Mouse (Mus musculus) midbrain, embryonic 15.5 days (tissue): ENCODE data around the gene Gm42674. TPM values are rescaled to one million over a fixed set of nuclear protein-coding genes. Genes with fewer than 3 reads are reported as not detected.

Source experiments
- ATAC-seq: fragments of 200-750 bp; cut with Nextera tagmentation; replicated peaks from 2 replicates; pipeline ENCODE4 v1.8.0; 2017; ENCODE audit warnings: moderate TSS enrichment
- H3K27ac ChIP-seq: fragments of 300-500 bp; sonication (generic); 2 replicates; pipeline ENCODE4 v1.5.1; 2015; ENCODE audit warnings: mild to moderate bottlenecking, inconsistent platforms
- H3K27me3 ChIP-seq: fragments of 300-500 bp; sonication (generic); replicated peaks from 2 replicates; pipeline ENCODE4 v1.6.1; 2015; ENCODE audit warnings: inconsistent platforms
- H3K36me3 ChIP-seq: fragments of 300-500 bp; sonication (generic); replicated peaks from 2 replicates; pipeline ENCODE4 v1.6.1; 2015; ENCODE audit warnings: inconsistent platforms
- H3K4me1 ChIP-seq: fragments of 300-500 bp; sonication (generic); 2 replicates; pipeline ENCODE4 v1.6.1; 2015; ENCODE audit warnings: inconsistent platforms
- H3K4me2 ChIP-seq: fragments of 300-500 bp; sonication (generic); 2 replicates; pipeline ENCODE4 v1.6.1; 2015; ENCODE audit warnings: inconsistent platforms, mild to moderate bottlenecking, moderate library complexity
- H3K4me3 ChIP-seq: fragments of 300-500 bp; sonication (generic); 2 replicates; pipeline ENCODE4 v1.5.1; 2015; ENCODE audit warnings: mild to moderate bottlenecking, inconsistent platforms
- H3K9ac ChIP-seq: fragments of 300-500 bp; sonication (generic); 2 replicates; pipeline ENCODE4 v1.6.1; 2015; ENCODE audit warnings: mild to moderate bottlenecking, inconsistent platforms
- H3K9me3 ChIP-seq: fragments of 300-500 bp; sonication (generic); 2 replicates; pipeline ENCODE4 v1.6.1; 2016; ENCODE audit warnings: inconsistent platforms
- WGBS: fragments of 180-500 bp; shearing (Covaris S2); methylation state at CpG from one replicate; pipeline ENCODE4 v1.1.7; 2015; ENCODE audit warnings: mixed read lengths; 5-methylcytosine and 5-hydroxymethylcytosine counted together
- polyA plus RNA-seq: library from polyadenylated mRNA; unstranded; fragments of >200 nt; fragmentation: Nextera tagmentation; extraction: Ambion mirVana; gene quantifications from 2 replicates; pipeline ENCODE4 v1.2.1, GENCODE M21; 2015

Gene Gm42674
- polyA plus RNA-seq, 1 experiment from 2014 or later: not detected

DNA sequence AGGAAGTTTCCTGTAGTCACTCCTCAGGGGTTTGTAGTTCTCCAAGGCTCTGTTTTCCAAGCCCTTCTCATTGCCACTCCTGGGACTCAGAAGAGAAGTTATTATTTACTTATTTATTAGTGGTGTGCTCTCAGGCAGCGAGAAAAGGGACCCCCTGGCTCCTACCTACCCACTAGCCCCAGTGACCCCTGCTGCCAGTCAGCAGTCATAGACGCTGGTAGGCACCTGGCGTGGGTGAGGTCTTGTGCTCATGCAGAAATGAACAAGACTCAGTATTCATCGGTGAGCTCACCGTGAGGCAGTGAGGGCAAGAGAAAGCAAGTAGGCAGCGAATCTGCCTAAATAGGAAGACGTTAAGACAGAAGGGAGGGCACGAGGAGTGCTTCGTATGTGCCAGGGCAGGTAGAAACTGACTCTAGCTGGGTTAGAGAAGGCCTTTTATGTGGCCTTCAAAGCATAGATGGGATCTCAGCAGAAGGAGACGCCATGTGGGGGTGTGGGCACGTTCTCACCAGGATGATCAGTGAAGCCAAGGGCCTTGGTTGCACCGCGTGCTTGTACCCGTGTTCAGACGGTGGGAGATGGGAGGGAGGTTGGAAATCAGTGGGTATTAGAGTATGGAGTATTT lies 15.6 kb upstream of the Gm42674 start:
- Histone ChIP-seq H3K27ac (no peak overlapping the region), H3K4me2 (no peak overlapping the region), H3K36me3 (no peaks in the 10 kb centered on the region), H3K27me3 (no peaks in the 10 kb centered on the region), H3K9ac (no peak overlapping the region), H3K4me3 (no peak overlapping the region), H3K4me1 (no peaks in the 10 kb centered on the region), H3K9me3 (no peaks in the 10 kb centered on the region)
- no peak for ATAC-seq
- WGBS: 86% methylated on average over 15 of the region's 15 CpGs

DNA sequence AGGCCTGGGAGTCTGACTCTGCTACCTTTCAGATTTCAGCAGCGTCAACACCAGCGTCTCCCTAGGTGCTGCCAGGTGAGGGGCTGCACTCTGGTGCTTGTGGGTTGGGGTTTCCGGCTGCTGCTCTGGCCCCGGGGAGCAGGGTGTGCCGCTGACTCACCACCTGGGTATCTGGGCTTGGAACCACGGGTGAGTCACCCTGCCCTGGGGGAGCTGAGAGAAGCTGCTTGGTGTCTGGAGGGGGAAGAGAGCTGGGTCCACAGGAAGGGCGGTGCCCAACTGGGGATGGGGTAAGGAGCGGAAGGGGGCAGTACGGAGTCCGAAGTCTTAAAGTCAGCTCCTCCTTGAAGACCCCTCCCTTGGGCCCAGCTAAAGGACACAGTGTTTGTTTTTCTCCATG lies 14.8 kb upstream of the Gm42674 start:
- no peak overlapping the region for H3K9ac ChIP-seq
- ATAC-seq: no peak
- no peaks in the 10 kb centered on the region for H3K27me3 ChIP-seq

DNA sequence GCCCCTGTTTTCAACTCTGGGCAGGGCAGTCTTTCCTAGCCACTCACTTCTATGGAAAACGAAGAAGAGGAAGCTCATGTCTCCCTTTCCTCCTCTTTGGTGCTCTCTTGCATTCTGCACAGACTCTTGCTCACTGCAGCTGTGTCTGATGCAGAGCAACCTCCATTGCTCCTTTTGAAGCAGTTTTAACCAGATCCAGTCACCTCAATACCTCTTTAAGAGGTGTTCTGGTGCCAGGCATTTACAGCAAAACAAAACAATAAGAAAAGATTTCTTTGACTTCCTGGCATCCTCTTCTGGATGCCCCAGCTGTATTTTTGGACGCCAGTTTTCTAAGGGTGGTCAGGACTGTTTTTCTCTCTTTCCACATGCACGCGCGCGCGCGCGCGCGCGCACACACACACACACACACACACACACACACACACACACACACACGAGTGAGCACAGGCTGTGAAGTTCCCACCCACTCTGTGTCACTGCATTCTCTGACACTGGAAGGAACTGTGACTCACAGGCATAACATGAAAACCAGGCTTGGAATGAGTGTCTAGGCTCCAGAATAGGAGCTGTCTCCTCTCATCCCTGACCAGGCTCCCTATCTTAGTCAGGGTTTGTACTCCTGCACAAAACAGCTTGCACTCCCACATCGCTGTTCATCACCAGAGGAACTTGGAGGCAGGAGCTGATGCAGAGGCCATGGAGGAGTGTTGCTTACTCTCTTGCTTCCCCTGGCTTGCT lies 14.2 kb upstream of the Gm42674 start:
- H3K4me2 ChIP-seq: no peak overlapping the region
- H3K4me3 ChIP-seq: no peak overlapping the region
- no peaks in the 10 kb centered on the region for H3K4me1 ChIP-seq
- no peak for ATAC-seq
- no peaks in the 10 kb centered on the region for H3K36me3 ChIP-seq
- no peak overlapping the region for H3K9ac ChIP-seq
- no peaks in the 10 kb centered on the region for H3K27me3 ChIP-seq
- no peaks in the 10 kb centered on the region for H3K9me3 ChIP-seq
- no peak overlapping the region for H3K27ac ChIP-seq
- WGBS: 89% methylated on average over 14 of the region's 14 CpGs

More for the DNA sequence above, 14.8 kb upstream of the Gm42674 start:
- H3K4me2 ChIP-seq: no peak overlapping the region
- H3K9me3 ChIP-seq: no peaks in the 10 kb centered on the region
- H3K4me3 ChIP-seq: no peak overlapping the region
- 69% methylated on average over 10 of the region's 10 CpGs for WGBS
- H3K36me3 ChIP-seq: no peaks in the 10 kb centered on the region
- H3K4me1 ChIP-seq: no peaks in the 10 kb centered on the region
- no peak overlapping the region for H3K27ac ChIP-seq

DNA sequence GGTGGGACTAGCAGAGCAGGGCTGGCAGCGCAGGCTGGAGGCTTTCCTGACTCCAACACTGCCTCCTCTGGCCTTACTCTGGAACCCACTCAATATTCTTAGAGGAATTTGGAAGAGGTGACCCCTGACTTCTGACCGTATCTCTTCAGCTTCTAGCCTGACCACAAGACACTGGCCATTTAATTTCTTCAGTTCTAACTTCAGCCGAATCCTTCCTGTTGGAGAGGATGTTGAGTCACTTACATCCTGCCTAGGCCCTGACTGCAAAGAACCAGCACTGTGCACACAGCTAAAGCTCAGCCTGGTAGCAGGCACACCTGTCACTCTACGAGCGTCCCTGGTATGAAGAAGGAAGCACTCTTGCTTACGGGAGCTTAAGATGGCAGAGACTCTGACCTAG lies 12.3 kb upstream of the Gm42674 start:
- no peak for ATAC-seq
- 89% methylated on average over 6 of the region's 6 CpGs for WGBS
- Histone ChIP-seq H3K27ac (no peak overlapping the region), H3K4me1 (no peaks in the 10 kb centered on the region), H3K27me3 (no peaks in the 10 kb centered on the region), H3K4me3 (no peak overlapping the region), H3K9me3 (no peaks in the 10 kb centered on the region), H3K9ac (no peak overlapping the region), H3K4me2 (no peak overlapping the region), H3K36me3 (no peaks in the 10 kb centered on the region)

DNA sequence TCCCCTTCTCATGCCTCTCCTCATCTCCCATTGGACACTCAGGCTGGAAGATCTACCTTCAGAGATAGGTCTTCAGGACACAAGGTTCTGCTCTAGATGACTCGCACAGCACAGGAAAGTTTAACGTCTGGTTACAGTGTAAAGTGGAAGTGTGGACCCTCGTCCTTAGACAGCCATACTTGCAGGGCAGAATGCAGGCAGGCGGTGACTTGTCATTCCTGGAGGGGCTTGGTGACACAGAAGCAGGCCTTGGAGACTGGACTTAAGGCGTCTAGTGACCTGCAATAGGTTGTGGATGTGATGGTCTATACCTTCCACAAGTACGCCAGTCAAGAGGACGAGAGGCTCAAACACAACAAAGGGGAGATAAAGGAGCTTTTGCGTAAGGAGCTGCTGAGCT lies 11.8 kb upstream of the Gm42674 start, which contains the start of gene S100a2:
Gene S100a2, plus strand, starts transcription at position 301 of the 400 bp plus-strand sequence.
- no peaks in the 10 kb centered on the region for H3K9me3 ChIP-seq
- H3K36me3 ChIP-seq: no peaks in the 10 kb centered on the region
- WGBS: 84% methylated on average over 8 of the region's 8 CpGs

DNA sequence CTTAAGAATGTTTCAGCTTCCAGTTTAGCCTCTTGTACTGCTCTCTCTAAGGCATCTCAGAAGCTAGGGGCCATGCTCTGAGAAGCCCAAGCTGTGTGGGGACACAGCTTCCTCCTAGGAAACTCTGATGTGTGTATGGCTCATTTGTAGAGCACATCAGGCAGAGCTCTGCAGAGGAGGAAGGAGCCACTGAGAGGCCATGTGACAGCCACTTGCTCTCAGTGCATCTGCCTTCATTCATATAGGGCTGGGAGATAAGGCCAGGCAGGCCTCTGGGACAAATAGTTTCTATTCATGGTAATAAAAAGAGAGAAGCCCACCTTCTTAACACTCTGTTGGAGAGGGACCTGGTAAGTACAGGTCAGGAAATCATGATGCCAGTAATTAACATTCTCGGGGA lies 7.2 kb upstream of the Gm42674 start:
- H3K9me3 ChIP-seq: no peaks in the 10 kb centered on the region
- no peak overlapping the region for H3K4me2 ChIP-seq
- H3K27ac ChIP-seq: no peak overlapping the region
- H3K4me1 ChIP-seq: no peaks in the 10 kb centered on the region
- WGBS: 87% methylated on average over 1 of the region's 1 CpGs
- no peak overlapping the region for H3K9ac ChIP-seq
- no peaks in the 10 kb centered on the region for H3K36me3 ChIP-seq
- no peak overlapping the region for H3K4me3 ChIP-seq
- no peak for ATAC-seq
- no peaks in the 10 kb centered on the region for H3K27me3 ChIP-seq

More for the DNA sequence above, 11.8 kb upstream of the Gm42674 start, which contains the start of gene S100a2:
- H3K4me3 ChIP-seq: no peak within 1 kb of the TSS
- H3K4me2 ChIP-seq: no peak within 1 kb of the TSS
- no peak within 1 kb of the TSS for H3K9ac ChIP-seq
- ATAC-seq: no peak
- no peaks in the 10 kb centered on the region for H3K27me3 ChIP-seq
- no peaks in the 10 kb centered on the region for H3K4me1 ChIP-seq
- H3K27ac ChIP-seq: no peak within 1 kb of the TSS

DNA sequence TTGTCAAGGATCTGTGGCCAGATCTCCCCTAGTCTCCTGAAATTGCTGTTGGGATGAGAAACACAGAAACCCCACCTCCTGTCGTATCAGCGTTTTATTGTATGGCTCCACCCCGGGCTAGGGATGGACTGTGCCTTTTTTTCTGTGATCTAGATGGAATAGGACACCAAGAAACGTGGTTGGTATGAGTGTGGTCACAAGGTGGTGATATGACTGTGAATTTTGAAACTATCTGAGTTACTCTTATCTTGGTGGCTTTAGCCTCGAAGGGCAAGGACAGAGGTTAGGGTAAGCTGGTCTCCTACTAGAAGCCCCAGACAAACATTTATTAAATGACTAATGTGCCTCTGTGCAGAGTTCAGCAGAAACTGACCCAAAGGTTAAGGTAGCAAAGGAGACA lies 6.1 kb upstream of the Gm42674 start:
- no peak overlapping the region for H3K4me3 ChIP-seq
- H3K9ac ChIP-seq: no peak overlapping the region
- no peaks in the 10 kb centered on the region for H3K27me3 ChIP-seq
- H3K27ac ChIP-seq: no peak overlapping the region
- H3K4me2 ChIP-seq: no peak overlapping the region
- no peaks in the 10 kb centered on the region for H3K4me1 ChIP-seq
- no peaks in the 10 kb centered on the region for H3K9me3 ChIP-seq
- ATAC-seq: no peak
- H3K36me3 ChIP-seq: no peaks in the 10 kb centered on the region
- 82% methylated on average over 5 of the region's 5 CpGs for WGBS

DNA sequence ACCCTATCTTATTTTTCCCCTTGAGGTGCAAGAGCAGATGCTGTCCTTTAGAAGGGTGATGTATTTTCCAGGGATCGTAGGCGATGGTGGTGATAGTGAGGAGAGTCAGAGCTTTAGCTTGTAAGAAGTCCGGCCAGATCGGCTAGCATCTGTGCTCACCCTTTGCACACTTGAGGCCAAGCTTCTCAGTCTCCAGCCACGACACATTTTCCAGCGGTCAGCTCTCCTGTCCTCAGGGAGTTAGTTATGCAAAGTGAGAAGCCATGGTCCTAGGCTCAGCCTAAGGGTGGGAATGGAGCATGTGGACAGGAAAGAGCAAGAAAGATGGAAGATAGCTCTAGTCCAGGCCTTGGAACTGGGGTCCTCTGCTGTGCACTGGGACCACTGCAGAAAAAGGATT lies 4.9 kb upstream of the Gm42674 start:
- Histone ChIP-seq H3K9me3 (no peaks in the 10 kb centered on the region), H3K4me3 (no peak overlapping the region), H3K9ac (no peak overlapping the region), H3K27me3 (no peaks in the 10 kb centered on the region), H3K27ac (no peak overlapping the region), H3K4me1 (no peaks in the 10 kb centered on the region), H3K4me2 (no peak overlapping the region), H3K36me3 (no peaks in the 10 kb centered on the region)
- no peak for ATAC-seq
- 93% methylated on average over 6 of the region's 6 CpGs for WGBS

DNA sequence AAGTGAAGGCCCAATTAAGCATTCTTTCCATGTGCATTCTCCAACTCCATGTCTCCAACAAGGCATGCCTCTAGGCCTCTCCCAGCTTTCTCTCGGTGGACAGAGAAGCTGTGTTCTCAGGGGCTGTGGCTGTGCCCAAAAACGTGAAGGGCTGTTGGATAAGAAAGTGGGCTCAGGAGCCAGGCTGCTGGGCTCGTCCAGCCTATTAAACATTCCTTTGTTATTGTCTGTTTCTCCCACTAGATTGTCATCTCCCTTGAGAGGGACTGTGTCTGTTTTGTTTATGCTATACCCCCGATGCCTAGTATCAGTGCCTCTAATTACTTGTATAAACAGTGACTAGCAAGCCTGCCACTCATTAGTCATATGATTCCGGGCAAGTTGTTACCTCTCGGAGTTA lies 4.0 kb upstream of the Gm42674 start:
- H3K36me3 ChIP-seq: no peaks in the 10 kb centered on the region
- no peak for ATAC-seq
- H3K27me3 ChIP-seq: no peaks in the 10 kb centered on the region
- H3K4me3 ChIP-seq: no peak overlapping the region
- 61% methylated on average over 6 of the region's 6 CpGs for WGBS
- H3K9me3 ChIP-seq: no peaks in the 10 kb centered on the region
- no peak overlapping the region for H3K4me2 ChIP-seq
- H3K4me1 ChIP-seq: no peaks in the 10 kb centered on the region
- no peak overlapping the region for H3K27ac ChIP-seq
- no peak overlapping the region for H3K9ac ChIP-seq

DNA sequence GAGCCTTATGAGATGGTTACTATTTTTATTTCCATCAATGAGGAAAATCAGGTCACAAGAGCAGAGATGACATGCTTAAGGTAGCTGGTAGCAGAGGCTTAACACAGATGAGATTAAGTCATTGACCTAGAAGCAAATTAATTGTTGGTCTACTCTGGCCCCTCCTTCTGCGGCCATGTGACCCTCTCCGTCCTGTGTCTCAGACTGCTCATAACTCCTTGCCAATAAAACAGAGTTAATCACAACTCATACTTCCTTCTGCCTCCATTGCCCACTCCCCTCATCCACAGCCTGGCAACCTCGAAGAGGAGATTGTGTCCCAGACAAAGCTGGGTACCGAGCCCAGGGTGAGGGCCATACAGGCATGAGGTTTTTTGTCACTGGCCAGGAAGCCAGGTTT lies 3.5 kb upstream of the Gm42674 start:
- Histone ChIP-seq H3K4me3 (no peak overlapping the region), H3K27ac (no peak overlapping the region), H3K27me3 (no peaks in the 10 kb centered on the region), H3K9ac (no peak overlapping the region), H3K4me2 (no peak overlapping the region), H3K9me3 (no peaks in the 10 kb centered on the region), H3K36me3 (no peaks in the 10 kb centered on the region), H3K4me1 (no peaks in the 10 kb centered on the region)
- ATAC-seq: no peak
- WGBS: 83% methylated on average over 4 of the region's 4 CpGs

DNA sequence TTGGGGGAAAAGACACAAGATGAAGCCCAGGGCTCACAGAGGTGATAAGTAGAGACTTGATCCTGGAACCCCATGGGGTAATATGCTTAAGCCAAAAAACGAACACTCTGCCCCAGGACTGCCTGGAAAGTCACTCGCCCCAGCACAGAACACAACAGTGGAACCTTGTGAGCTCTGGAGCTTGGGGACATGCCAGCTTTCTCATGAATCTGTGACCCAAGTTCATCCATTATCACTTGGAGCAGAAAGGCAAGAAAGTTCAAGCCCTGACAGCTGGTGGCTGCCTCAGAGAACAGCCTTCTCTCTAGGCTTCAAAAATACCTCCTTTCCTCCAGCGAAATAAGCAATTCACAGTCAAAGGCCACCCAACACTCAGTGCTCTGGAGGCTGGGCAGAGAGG lies 2.3 kb upstream of the Gm42674 start:
- no peak for ATAC-seq
- no peaks in the 10 kb centered on the region for H3K36me3 ChIP-seq

DNA sequence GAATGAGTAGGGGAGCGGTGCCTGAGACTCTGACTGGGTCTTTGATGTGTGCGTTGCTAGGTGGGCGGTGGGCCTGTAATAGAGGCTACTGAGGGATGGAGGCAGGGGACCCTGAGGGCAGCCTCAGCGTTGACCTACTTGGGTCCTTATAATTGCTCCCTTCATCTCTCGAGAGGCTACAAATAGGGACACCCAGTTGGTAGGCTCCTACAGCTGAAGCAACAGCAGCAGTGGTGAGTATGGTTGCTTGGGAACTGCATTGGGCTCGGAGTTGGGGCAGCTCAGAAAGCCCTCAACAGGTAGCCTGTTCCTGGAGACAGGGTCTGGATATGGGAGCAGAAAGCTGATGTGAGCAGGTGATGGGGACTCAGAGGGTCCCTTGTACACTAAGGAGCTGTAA lies 1.7 kb upstream of the Gm42674 start:
- ATAC-seq: no peak
- Histone ChIP-seq H3K4me2 (no peak overlapping the region), H3K4me3 (no peak overlapping the region), H3K4me1 (no peaks in the 10 kb centered on the region), H3K27me3 (no peaks in the 10 kb centered on the region), H3K9me3 (no peaks in the 10 kb centered on the region), H3K36me3 (no peaks in the 10 kb centered on the region), H3K9ac (no peak overlapping the region), H3K27ac (no peak overlapping the region)
- WGBS: 88% methylated on average over 6 of the region's 6 CpGs

More for the DNA sequence above, 2.3 kb upstream of the Gm42674 start:
- H3K9me3 ChIP-seq: no peaks in the 10 kb centered on the region
- no peak overlapping the region for H3K27ac ChIP-seq
- H3K9ac ChIP-seq: no peak overlapping the region
- no peaks in the 10 kb centered on the region for H3K27me3 ChIP-seq
- H3K4me2 ChIP-seq: no peak overlapping the region
- no peak overlapping the region for H3K4me3 ChIP-seq
- WGBS: 86% methylated on average over 3 of the region's 3 CpGs
- no peaks in the 10 kb centered on the region for H3K4me1 ChIP-seq
